In genomic region chr13:111928636-111929544, GRCm38 (mm10) we compare ENCODE assay signal across 14 mouse cellular contexts.
DNase-seq lines count a peak whose midpoint lies in the region; ATAC-seq and TF ChIP-seq lines count a peak whose summit lies in the region.
"Had no signal": no experiment of that assay in that cellular context is flagged by ENCODE, and none has a peak within 500 bp of the region (broad histone marks: within the 10 kb centered on the region; RNA-seq: fewer than 3 reads in every experiment).

No protein-coding gene starts in this region.

- WGBS in lung, postnatal 0 days, result 50% methylated on average over 9 of the region's 9 CpGs
- 49% methylated on average over 9 of the region's 9 CpGs for WGBS in liver, embryonic 16.5 days (ENCODE audit: insufficient replicate concordance)
- 63% methylated on average over 9 of the region's 9 CpGs for WGBS in stomach, postnatal 0 days

- no peak overlapping the region for H3K4me2 ChIP-seq in lung, postnatal 0 days (replicated peaks; ENCODE audit: low read depth, low read length)
- H3K4me2 ChIP-seq in liver, embryonic 16.5 days (ENCODE audit: low read depth, low read length), result peak overlapping the region; percentile 15
- H3K4me2 ChIP-seq in stomach, postnatal 0 days (replicated peaks; ENCODE audit: low read depth), result no peak overlapping the region
- H3K4me2 ChIP-seq: forebrain, embryonic 12.5 days had no signal

- H3K4me1 ChIP-seq in lung, postnatal 0 days (ENCODE audit: insufficient read depth, low read depth, low read length), result no peaks in the 10 kb centered on the region
- H3K4me1 ChIP-seq in liver, embryonic 16.5 days (ENCODE audit: control insufficient read depth, low read depth, low read length), result peaks cover 34% of the 10 kb centered on the region
- H3K4me1 ChIP-seq in stomach, postnatal 0 days (replicated peaks; ENCODE audit: control insufficient read depth, insufficient read depth), result no peaks in the 10 kb centered on the region
- H3K4me1 ChIP-seq: forebrain, embryonic 12.5 days had no signal

- TF ChIP-seq CTCF in lung, postnatal 0 days (IDR thresholded peaks at IDR 0.05), result no peak
- no peak for TF ChIP-seq CTCF in stomach, postnatal 0 days (IDR thresholded peaks at IDR 0.05; ENCODE audit: low read depth)

- H3K9me3 ChIP-seq in lung, postnatal 0 days (ENCODE audit: low read length), result no peaks in the 10 kb centered on the region
- H3K9me3 ChIP-seq in liver, embryonic 16.5 days (replicated peaks; ENCODE audit: control insufficient read depth, low read length), result no peaks in the 10 kb centered on the region
- no peaks in the 10 kb centered on the region for H3K9me3 ChIP-seq in stomach, postnatal 0 days (ENCODE audit: control insufficient read depth, low read length)
- H3K9me3 ChIP-seq: forebrain, embryonic 12.5 days had no signal

- no peaks in the 10 kb centered on the region for H3K27me3 ChIP-seq in lung, postnatal 0 days (replicated peaks; ENCODE audit: insufficient read depth, low read length)
- no peaks in the 10 kb centered on the region for H3K27me3 ChIP-seq in liver, embryonic 16.5 days (ENCODE audit: control insufficient read depth, insufficient read depth, low read depth, low read length)
- no peaks in the 10 kb centered on the region for H3K27me3 ChIP-seq in stomach, postnatal 0 days (ENCODE audit: control insufficient read depth, insufficient read depth, low read length)
- H3K27me3 ChIP-seq: forebrain, embryonic 12.5 days had no signal

- H3K4me3 ChIP-seq in lung, postnatal 0 days (ENCODE audit: low read depth, low read length), result no peak overlapping the region
- H3K4me3 ChIP-seq in liver, embryonic 16.5 days (ENCODE audit: low read depth, low read length), result no peak overlapping the region
- no peak overlapping the region for H3K4me3 ChIP-seq in stomach, postnatal 0 days (ENCODE audit: low read depth, low read length)
- H3K4me3 ChIP-seq: forebrain, embryonic 12.5 days; heart, adult 2 months had no signal

- peak; percentile 20 to 66 for DNase-seq in adrenal gland, adult (ENCODE audit: inconsistent age in 2 of 2, low spot score in 1 of 2)
- DNase-seq in adrenal gland, adult 18-20 months (ENCODE audit: low spot score in 2 of 2), result no peak
- peak; percentile 13 for DNase-seq in lung, postnatal 0 days (ENCODE audit: low spot score)
- no peak for DNase-seq in lung, postnatal 14 days
- no peak for DNase-seq in stomach, postnatal 0 days (ENCODE audit: low spot score)
- DNase-seq in T-cell, adult 2 months (ENCODE audit: low spot score), result no peak
- DNase-seq in cerebellum, adult 11 months, result no peak
- DNase-seq: embryo, embryonic 11 days; heart, adult 2 months; kidney, adult 18-20 months; lung, postnatal 4 days had no signal

- TF ChIP-seq EP300 in lung, postnatal 0 days (IDR thresholded peaks at IDR 0.05), result no peak
- no peak for TF ChIP-seq EP300 in stomach, postnatal 0 days (optimal IDR thresholded peaks at IDR 0.05)

- no peak overlapping the region for H3K27ac ChIP-seq in lung, postnatal 0 days (ENCODE audit: low read length)
- peak overlapping the region; percentile 87 for H3K27ac ChIP-seq in liver, embryonic 16.5 days (ENCODE audit: low read length)
- no peak overlapping the region for H3K27ac ChIP-seq in stomach, postnatal 0 days (replicated peaks)
- H3K27ac ChIP-seq: forebrain, embryonic 12.5 days; heart, adult 2 months had no signal

- no peak overlapping the region for H3K9ac ChIP-seq in lung, postnatal 0 days (replicated peaks; ENCODE audit: low read depth)
- no peak overlapping the region for H3K9ac ChIP-seq in liver, embryonic 16.5 days (ENCODE audit: low read depth, low read length)
- H3K9ac ChIP-seq in stomach, postnatal 0 days (ENCODE audit: low read length), result no peak overlapping the region
- H3K9ac ChIP-seq: forebrain, embryonic 12.5 days had no signal

- no peaks in the 10 kb centered on the region for H3K36me3 ChIP-seq in lung, postnatal 0 days (ENCODE audit: insufficient read depth, low read length)
- H3K36me3 ChIP-seq in liver, embryonic 16.5 days (ENCODE audit: control insufficient read depth, insufficient read depth), result no peaks in the 10 kb centered on the region
- no peaks in the 10 kb centered on the region for H3K36me3 ChIP-seq in stomach, postnatal 0 days (ENCODE audit: control insufficient read depth, insufficient read depth, low read length)
- H3K36me3 ChIP-seq: forebrain, embryonic 12.5 days had no signal

- no peak for ATAC-seq in lung, postnatal 0 days
- ATAC-seq in liver, embryonic 16.5 days (ENCODE audit: low read depth), result peak; percentile 88
- ATAC-seq in stomach, postnatal 0 days (ENCODE audit: low FRiP score, low TSS enrichment), result peak; percentile 76
- ATAC-seq: activated CD4-positive, CD25-positive, alpha-beta regulatory T cell, adult 4 months had no signal

Comparison
In these comparisons a context has a peak if more than half of its experiments do, and no peak if none do; other contexts are left out.
1. DNase-seq: peak in adrenal gland, adult (2 of 2) and lung, postnatal 0 days (single experiment); none in adrenal gland, adult 18-20 months (0 of 2), lung, postnatal 14 days (single experiment), stomach, postnatal 0 days (single experiment), T-cell, adult 2 months (single experiment) and cerebellum, adult 11 months (single experiment).